Mouse (Mus musculus) kidney, postnatal 0 days (tissue): ENCODE measurements around the gene Cntn1. TPM values are rescaled to one million over a fixed set of nuclear protein-coding genes. Genes with fewer than 3 reads are reported as not detected.

Source experiments
- ATAC-seq: fragments of 200-750 bp; cut with Nextera tagmentation; replicated peaks from 2 replicates; pipeline ENCODE4 v1.8.0; 2017; ENCODE audit warnings: low read depth, moderate number of reproducible peaks, moderate TSS enrichment, moderate library complexity; ENCODE audit not compliant: low FRiP score
- DNase-seq: peaks from one replicate; pipeline ENCODE4 v3.0.0-alpha.2; 2016; ENCODE audit warnings: low spot score
- H3K27ac ChIP-seq: fragments of 300-500 bp; sonication (generic); 2 replicates; pipeline ENCODE4 v1.5.1; 2014; ENCODE audit warnings: mild to moderate bottlenecking
- H3K27me3 ChIP-seq: fragments of 300-500 bp; sonication (generic); 2 replicates; pipeline ENCODE4 v1.6.1; 2014; ENCODE audit warnings: low read length, mixed read lengths; ENCODE audit not compliant: insufficient read depth
- H3K36me3 ChIP-seq: fragments of 300-500 bp; sonication (generic); 2 replicates; pipeline ENCODE4 v1.6.1; 2014; ENCODE audit warnings: low read length, mixed read lengths; ENCODE audit not compliant: insufficient read depth
- H3K4me1 ChIP-seq: fragments of 300-500 bp; sonication (generic); replicated peaks from 2 replicates; pipeline ENCODE4 v1.6.1; 2014; ENCODE audit warnings: antibody characterized with exemption, low read length, mixed read lengths; ENCODE audit not compliant: insufficient read depth
- H3K4me2 ChIP-seq: fragments of 300-500 bp; sonication (generic); 2 replicates; pipeline ENCODE4 v1.6.1; 2014; ENCODE audit warnings: mild to moderate bottlenecking, low read length, moderate library complexity, mixed read lengths
- H3K4me3 ChIP-seq: fragments of 300-500 bp; sonication (generic); replicated peaks from 2 replicates; pipeline ENCODE4 v1.5.1; 2014; ENCODE audit warnings: low read depth, low read length
- H3K9ac ChIP-seq: fragments of 300-500 bp; sonication (generic); 2 replicates; pipeline ENCODE4 v1.6.1; 2014; ENCODE audit warnings: low read depth, low read length
- H3K9me3 ChIP-seq: fragments of 300-500 bp; sonication (generic); replicated peaks from 2 replicates; pipeline ENCODE4 v1.6.1; 2016; ENCODE audit warnings: low read length, inconsistent platforms, mixed read lengths
- CTCF ChIP-seq: IDR thresholded peaks from 2 replicates; pipeline ENCODE4 v1.5.1; 2016; ENCODE audit warnings: antibody characterized with exemption, low read depth, mild to moderate bottlenecking, moderate library complexity
- WGBS: fragments of 180-500 bp; shearing (Covaris S2); extraction: QIAGEN DNeasy Blood & Tissue Kit; methylation state at CpG from one replicate; pipeline ENCODE4 v1.1.7; 2014; 5-methylcytosine and 5-hydroxymethylcytosine counted together
- polyA plus RNA-seq: library from polyadenylated mRNA; unstranded; fragments of >200 nt; fragmentation: Nextera tagmentation; extraction: Ambion mirVana; gene quantifications from 2 replicates; pipeline ENCODE4 v1.2.1, GENCODE M21; 2015

The Cntn1 gene
- polyA plus RNA-seq, 1 experiment from 2014 or later: 1.3 TPM

DNA sequence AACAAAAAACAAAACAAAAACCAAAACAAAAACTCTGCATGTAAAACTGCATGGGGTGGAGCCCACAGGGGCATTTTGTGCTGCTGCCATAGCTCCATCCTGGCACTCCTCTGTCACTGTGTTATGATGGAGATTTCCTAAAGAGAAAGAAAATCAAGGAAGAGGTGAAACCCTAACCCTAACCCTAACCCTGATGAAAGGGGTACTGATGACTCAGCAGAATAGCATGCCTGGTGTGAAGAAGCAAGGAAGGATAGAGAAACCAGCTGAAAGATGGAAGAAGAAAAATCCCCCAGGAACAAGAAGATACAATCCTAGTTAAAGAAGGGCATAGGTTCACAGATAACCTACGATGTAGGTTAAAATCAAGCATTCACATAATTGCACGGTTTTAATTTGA, 134.5 kb downstream of the Cntn1 start:
- H3K4me3 ChIP-seq: no peak overlapping the region
- no peak for ATAC-seq
- WGBS: 95% methylated on average over 2 of the region's 2 CpGs

DNA sequence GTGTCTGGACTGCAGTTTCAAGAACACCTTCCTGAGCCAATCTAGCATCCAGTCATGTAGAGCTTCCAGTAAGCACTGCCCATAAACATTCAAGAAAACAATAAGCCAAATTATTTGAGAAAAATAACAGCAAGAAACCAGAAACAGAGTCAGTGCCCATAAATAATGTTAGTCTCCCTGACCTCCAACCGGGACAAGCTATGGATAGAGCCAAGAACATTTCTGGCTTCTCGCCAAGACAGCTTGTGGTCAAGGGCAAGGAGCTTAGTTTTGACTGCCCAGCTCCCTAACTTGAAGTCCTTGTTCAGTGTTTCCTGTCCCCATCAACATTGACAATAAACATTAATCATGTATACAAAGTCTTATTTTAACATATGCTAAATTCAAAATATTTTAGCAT, 139.0 kb downstream of the Cntn1 start:
- DNase-seq: peak; percentile 71
- Histone ChIP-seq H3K9me3 (no peaks in the 10 kb centered on the region), H3K36me3 (no peaks in the 10 kb centered on the region), H3K27ac (no peak overlapping the region), H3K4me2 (no peak overlapping the region), H3K4me1 (0 out of 2 replicates have a peak, but pooled peaks cover 3% of the 10 kb centered on the region), H3K9ac (no peak overlapping the region), H3K27me3 (no peaks in the 10 kb centered on the region), H3K4me3 (no peak overlapping the region)
- WGBS: 35% methylated on average over 2 of the region's 2 CpGs
- no peak for TF ChIP-seq CTCF
- ATAC-seq: no peak

More for the DNA sequence above, 134.5 kb downstream of the Cntn1 start:
- 0 out of 2 replicates have a peak, but pooled peaks cover 3% of the 10 kb centered on the region for H3K4me1 ChIP-seq
- no peaks in the 10 kb centered on the region for H3K36me3 ChIP-seq
- H3K27me3 ChIP-seq: no peaks in the 10 kb centered on the region
- H3K9me3 ChIP-seq: no peaks in the 10 kb centered on the region
- H3K27ac ChIP-seq: no peak overlapping the region
- no peak for DNase-seq
- H3K4me2 ChIP-seq: no peak overlapping the region
- TF ChIP-seq CTCF: no peak
- no peak overlapping the region for H3K9ac ChIP-seq

DNA sequence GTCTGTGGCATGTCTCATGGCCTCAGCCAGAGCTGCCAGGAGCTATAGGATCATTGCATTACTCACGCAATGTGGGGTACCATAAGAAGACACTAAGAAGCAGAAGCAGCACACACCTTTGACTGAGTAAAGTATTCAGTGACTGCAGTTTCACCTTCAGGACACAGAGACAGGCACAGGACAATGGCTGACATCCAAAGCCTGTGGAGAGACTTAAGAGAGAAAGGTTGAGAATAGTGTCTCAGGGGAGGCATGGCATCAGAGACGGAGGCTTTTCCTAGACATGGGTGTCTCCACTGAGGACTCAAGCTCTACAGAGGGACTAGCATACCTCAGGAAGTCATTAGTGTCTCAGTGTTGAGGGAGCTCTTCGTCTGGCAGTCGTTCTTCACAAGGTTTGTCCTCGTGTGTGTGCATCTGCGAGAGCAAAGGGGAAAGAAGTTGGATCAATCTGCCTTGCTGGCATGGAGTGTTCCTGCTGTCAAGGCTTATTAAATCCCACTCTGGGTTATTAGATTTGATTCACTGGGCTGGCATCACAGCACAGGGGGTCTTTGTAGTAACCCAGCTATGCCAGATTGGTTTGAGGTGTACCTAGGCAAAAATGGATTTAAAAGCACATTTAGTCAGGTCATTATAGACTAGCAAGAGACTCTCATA, 149.5 kb downstream of the Cntn1 start:
- TF ChIP-seq CTCF: no peak
- Histone ChIP-seq H3K9ac (no peak overlapping the region), H3K4me2 (no peak overlapping the region), H3K9me3 (no peaks in the 10 kb centered on the region), H3K4me1 (no peaks in the 10 kb centered on the region), H3K27ac (no peak overlapping the region), H3K27me3 (no peaks in the 10 kb centered on the region), H3K36me3 (no peaks in the 10 kb centered on the region), H3K4me3 (no peak overlapping the region)
- ATAC-seq: no peak
- DNase-seq: no peak
- WGBS: 83% methylated on average over 6 of the region's 6 CpGs

DNA sequence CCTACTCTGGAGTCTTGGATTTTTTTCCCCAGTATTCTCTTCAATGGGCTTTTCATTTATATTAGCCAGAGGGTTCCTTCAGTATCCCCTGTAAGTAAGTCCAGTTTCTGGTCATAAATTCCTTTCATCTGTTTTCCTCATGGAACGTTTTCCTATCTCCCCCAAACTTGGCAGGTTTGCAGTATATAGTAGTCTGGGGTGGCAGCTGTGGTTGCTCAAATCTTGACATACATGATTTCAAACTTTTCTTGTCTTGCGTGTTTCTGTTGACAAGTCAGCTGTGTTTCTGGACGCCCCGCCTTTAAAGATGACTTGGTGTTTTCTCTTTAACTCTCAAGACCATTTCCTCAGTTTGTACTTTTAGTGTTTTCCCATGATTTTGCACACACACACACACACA, 155.7 kb downstream of the Cntn1 start:
- Histone ChIP-seq H3K4me1 (no peaks in the 10 kb centered on the region), H3K9ac (no peak overlapping the region), H3K27me3 (no peaks in the 10 kb centered on the region), H3K9me3 (no peaks in the 10 kb centered on the region), H3K4me2 (no peak overlapping the region), H3K27ac (no peak overlapping the region), H3K36me3 (no peaks in the 10 kb centered on the region), H3K4me3 (no peak overlapping the region)
- no peak for ATAC-seq
- no peak for TF ChIP-seq CTCF
- peak; percentile 25 for DNase-seq
- WGBS: 62% methylated on average over 4 of the region's 4 CpGs

DNA sequence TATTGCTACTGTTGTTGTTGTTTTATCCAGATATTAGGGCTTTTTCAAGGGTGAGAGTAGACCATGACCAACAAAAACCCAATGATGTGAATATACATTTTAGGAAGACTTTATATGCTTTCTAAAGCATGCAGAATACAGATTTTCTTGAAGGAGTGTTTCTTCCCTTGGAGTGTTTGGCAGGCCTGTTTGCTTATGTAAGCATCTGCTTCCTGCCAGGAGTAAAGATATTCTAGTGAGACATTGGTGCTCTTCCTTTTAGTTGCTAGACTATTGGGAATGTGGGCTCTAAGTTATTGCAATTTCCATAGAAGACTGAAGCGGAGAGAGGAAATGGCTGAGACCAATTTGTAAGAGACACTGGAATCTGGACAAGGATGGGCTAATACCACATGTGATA, 158.8 kb downstream of the Cntn1 start:
- Histone ChIP-seq H3K4me1 (no peaks in the 10 kb centered on the region), H3K4me3 (no peak overlapping the region), H3K27me3 (no peaks in the 10 kb centered on the region), H3K4me2 (no peak overlapping the region), H3K27ac (no peak overlapping the region), H3K9ac (no peak overlapping the region), H3K36me3 (no peaks in the 10 kb centered on the region), H3K9me3 (no peaks in the 10 kb centered on the region)
- TF ChIP-seq CTCF: no peak
- 97% methylated on average over 1 of the region's 1 CpGs for WGBS
- no peak for DNase-seq
- no peak for ATAC-seq

DNA sequence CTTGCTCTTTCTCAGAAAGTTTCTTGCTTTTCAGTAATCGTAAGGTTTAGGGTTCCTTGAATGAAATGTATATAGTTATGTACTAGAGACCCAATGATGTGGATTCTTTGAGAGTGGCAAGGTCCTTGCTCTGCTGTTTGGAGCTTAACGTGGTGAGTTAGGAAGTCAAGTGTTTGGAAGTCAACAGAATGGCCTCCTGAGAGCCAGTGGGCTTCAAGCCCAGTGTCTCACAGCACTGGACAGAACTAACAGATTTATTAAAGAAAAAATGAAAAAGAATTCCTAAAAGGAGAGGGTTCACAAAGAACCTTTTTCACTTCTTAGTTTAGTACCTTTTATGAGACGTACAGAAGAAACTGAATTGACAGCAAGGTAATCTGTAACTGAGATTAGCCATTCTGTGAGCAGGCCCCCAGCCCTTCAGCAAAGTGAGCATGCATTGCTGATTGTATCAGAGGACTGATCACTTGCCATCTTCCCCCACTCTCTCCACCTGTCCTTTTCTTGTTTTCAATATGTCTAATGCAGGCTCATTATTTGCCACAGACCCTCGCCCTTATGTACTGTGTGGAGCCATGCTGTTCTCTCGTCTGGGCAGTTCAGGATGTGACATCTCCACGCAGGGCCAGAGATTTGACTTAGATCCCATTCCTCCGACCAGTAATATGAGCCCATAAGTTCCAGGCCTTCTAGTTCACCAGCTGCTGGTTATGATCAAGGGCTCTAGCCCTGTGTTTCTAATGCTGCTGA, 159.7 kb downstream of the Cntn1 start:
- DNase-seq (no peak), ATAC-seq (no peak)
- WGBS: 81% methylated on average over 7 of the region's 7 CpGs
- Histone ChIP-seq H3K27ac (no peak overlapping the region), H3K36me3 (no peaks in the 10 kb centered on the region), H3K27me3 (no peaks in the 10 kb centered on the region), H3K9me3 (no peaks in the 10 kb centered on the region), H3K4me3 (no peak overlapping the region), H3K4me1 (no peaks in the 10 kb centered on the region), H3K9ac (no peak overlapping the region), H3K4me2 (no peak overlapping the region)
- no peak for TF ChIP-seq CTCF
